Mouse (Mus musculus): Measurements from ENCODE around the gene Dusp10. TPM values are rescaled to one million over a fixed set of nuclear protein-coding genes. Genes with fewer than 3 reads are reported as not detected.
A peak's percentile ranks its signal among the peaks of the same experiment; 100 is the strongest.

The Dusp10 gene
- total RNA-seq, 1 experiment = 5.4 TPM

GRCm38 (mm10) chr1:184030070-184030802, 17.1 kb downstream of the Dusp10 start:
- in situ Hi-C loops (cut with MboI; ENCODE audit: low sequenced_read_pairs in 2 of 2, unreplicated experiment in 2 of 2) = no loop called here
- Histone ChIP-seq H3K9me3 (ENCODE audit: control insufficient read depth, insufficient read depth, low read depth, low read length) (no peaks in the 10 kb centered on the region), H3K36me3 (ENCODE audit: control insufficient read depth, insufficient read depth, low read length, poor library complexity, severe bottlenecking) (no peaks in the 10 kb centered on the region), H3K9ac (ENCODE audit: insufficient read depth, low read depth, low read length, poor library complexity, severe bottlenecking) (no peak overlapping the region), H3K4me3 (ENCODE audit: insufficient read depth in 1 of 2, low read depth in 1 of 2, low read length in 2 of 2, poor library complexity in 1 of 2, severe bottlenecking in 1 of 2) (no peak overlapping the region), H3K27ac (ENCODE audit: insufficient read depth, low read depth, low read length, poor library complexity, severe bottlenecking) (no peak overlapping the region), H3K4me1 (ENCODE audit: control insufficient read depth in 2 of 2, insufficient read depth in 2 of 2, low read length in 2 of 2, poor library complexity in 1 of 2) (peaks cover 0 to 6% of the 10 kb centered on the region in 2 experiments; a peak in 1 of 4 replicates)
- DNase-seq (ENCODE audit: low read depth, low spot score) = no peak
- TF ChIP-seq HCFC1 (IDR thresholded peaks at IDR 0.05; ENCODE audit: borderline replicate concordance, insufficient read depth, low read length) = no peak
- TF ChIP-seq CHD2 (IDR thresholded peaks at IDR 0.05; ENCODE audit: low read depth, low read length) = no peak
- TF ChIP-seq ZNF384 (IDR thresholded peaks at IDR 0.05; ENCODE audit: low read depth, low read length) = no peak
- TF ChIP-seq ZC3H11A (IDR thresholded peaks at IDR 0.05; ENCODE audit: borderline replicate concordance, low read depth, low read length) = no peak
- no peak for TF ChIP-seq MAFK (IDR thresholded peaks at IDR 0.05; ENCODE audit: insufficient read depth, low read depth, low read length)

- Histone ChIP-seq H3K27ac (ENCODE audit: insufficient read depth, low read depth, low read length, poor library complexity, severe bottlenecking) (no peak overlapping the region), H3K9me3 (ENCODE audit: control insufficient read depth, insufficient read depth, low read depth, low read length) (no peaks in the 10 kb centered on the region), H3K4me1 (ENCODE audit: control insufficient read depth in 2 of 2, insufficient read depth in 2 of 2, low read length in 2 of 2, poor library complexity in 1 of 2) (peaks cover 0 to 3% of the 10 kb centered on the region in 2 experiments; a peak in 1 of 4 replicates), H3K9ac (ENCODE audit: insufficient read depth, low read depth, low read length, poor library complexity, severe bottlenecking) (peak overlapping the region; percentile 83), H3K36me3 (ENCODE audit: control insufficient read depth, insufficient read depth, low read length, poor library complexity, severe bottlenecking) (no peaks in the 10 kb centered on the region), H3K4me3 (ENCODE audit: insufficient read depth in 1 of 2, low read depth in 1 of 2, low read length in 2 of 2, poor library complexity in 1 of 2, severe bottlenecking in 1 of 2) (peak overlapping the region; percentile 86 to 87)
- no peak for TF ChIP-seq ZNF384 (IDR thresholded peaks at IDR 0.05; ENCODE audit: low read depth, low read length)
- no peak for TF ChIP-seq CHD2 (IDR thresholded peaks at IDR 0.05; ENCODE audit: low read depth, low read length)
- TF ChIP-seq HCFC1 (IDR thresholded peaks at IDR 0.05; ENCODE audit: borderline replicate concordance, insufficient read depth, low read length) = no peak
- no peak for TF ChIP-seq ZC3H11A (IDR thresholded peaks at IDR 0.05; ENCODE audit: borderline replicate concordance, low read depth, low read length)
- in situ Hi-C loops (cut with MboI; ENCODE audit: low sequenced_read_pairs in 2 of 2, unreplicated experiment in 2 of 2) = no loop called here
- no peak for DNase-seq (ENCODE audit: low read depth, low spot score)
Measured at GRCm38 (mm10) chr1:184032682-184033389, 19.7 kb downstream of the Dusp10 start.

- TF ChIP-seq ZNF384 (IDR thresholded peaks at IDR 0.05; ENCODE audit: low read depth, low read length) = no peak
- TF ChIP-seq CHD2 (IDR thresholded peaks at IDR 0.05; ENCODE audit: low read depth, low read length) = no peak
- no peak for TF ChIP-seq MAFK (IDR thresholded peaks at IDR 0.05; ENCODE audit: insufficient read depth, low read depth, low read length)
- no peak; the same call in 1 of the 2 replicates for TF ChIP-seq HCFC1 (IDR thresholded peaks at IDR 0.05; ENCODE audit: borderline replicate concordance, insufficient read depth, low read length)
- TF ChIP-seq ZC3H11A (IDR thresholded peaks at IDR 0.05; ENCODE audit: borderline replicate concordance, low read depth, low read length) = no peak
- no peaks in the 10 kb centered on the region for H3K36me3 ChIP-seq (ENCODE audit: control insufficient read depth, insufficient read depth, low read length, poor library complexity, severe bottlenecking)
- H3K9me3 ChIP-seq (ENCODE audit: control insufficient read depth, insufficient read depth, low read depth, low read length) = no peaks in the 10 kb centered on the region
- H3K27ac ChIP-seq (ENCODE audit: insufficient read depth, low read depth, low read length, poor library complexity, severe bottlenecking) = peak overlapping the region; percentile 30; the same call in 1 of the 2 replicates
- peaks cover 0 to 3% of the 10 kb centered on the region in 2 experiments; a peak in 1 of 4 replicates for H3K4me1 ChIP-seq (ENCODE audit: control insufficient read depth in 2 of 2, insufficient read depth in 2 of 2, low read length in 2 of 2, poor library complexity in 1 of 2)
- peak overlapping the region; percentile 86 to 87 for H3K4me3 ChIP-seq (ENCODE audit: insufficient read depth in 1 of 2, low read depth in 1 of 2, low read length in 2 of 2, poor library complexity in 1 of 2, severe bottlenecking in 1 of 2)
- DNase-seq (ENCODE audit: low read depth, low spot score) = no peak
- in situ Hi-C loops (cut with MboI; ENCODE audit: low sequenced_read_pairs in 2 of 2, unreplicated experiment in 2 of 2) = no loop called here
- H3K9ac ChIP-seq (ENCODE audit: insufficient read depth, low read depth, low read length, poor library complexity, severe bottlenecking) = peak overlapping the region; percentile 83
Measured at GRCm38 (mm10) chr1:184033390-184034010, 20.4 kb downstream of the Dusp10 start.

- Histone ChIP-seq H3K27ac (ENCODE audit: insufficient read depth, low read depth, low read length, poor library complexity, severe bottlenecking) (peak within 1 kb of the TSS; percentile 30; the same call in 1 of the 2 replicates), H3K9ac (ENCODE audit: insufficient read depth, low read depth, low read length, poor library complexity, severe bottlenecking) (peak within 1 kb of the TSS; percentile 83), H3K9me3 (ENCODE audit: control insufficient read depth, insufficient read depth, low read depth, low read length) (no peaks in the 10 kb centered on the region), H3K36me3 (ENCODE audit: control insufficient read depth, insufficient read depth, low read length, poor library complexity, severe bottlenecking) (no peaks in the 10 kb centered on the region), H3K4me3 (ENCODE audit: insufficient read depth in 1 of 2, low read depth in 1 of 2, low read length in 2 of 2, poor library complexity in 1 of 2, severe bottlenecking in 1 of 2) (peak within 1 kb of the TSS; percentile 86 to 87), H3K4me1 (ENCODE audit: control insufficient read depth in 2 of 2, insufficient read depth in 2 of 2, low read length in 2 of 2, poor library complexity in 1 of 2) (peaks cover 0 to 3% of the 10 kb centered on the region in 2 experiments; a peak in 1 of 4 replicates)
- in situ Hi-C loops (cut with MboI; ENCODE audit: low sequenced_read_pairs in 2 of 2, unreplicated experiment in 2 of 2) = no loop called here
- no peak for TF ChIP-seq HCFC1 (IDR thresholded peaks at IDR 0.05; ENCODE audit: borderline replicate concordance, insufficient read depth, low read length)
- peak; percentile 20; the same call in 1 of the 2 replicates for TF ChIP-seq ZC3H11A (IDR thresholded peaks at IDR 0.05; ENCODE audit: borderline replicate concordance, low read depth, low read length)
- peak; percentile 99 for DNase-seq (ENCODE audit: low read depth, low spot score)
Measured at GRCm38 (mm10) chr1:184034011-184034557, 21.0 kb downstream of the Dusp10 start, which contains the start of gene 1700056E22Rik. 1700056E22Rik (minus strand) TSS chr1:184034301.
